In genomic region chr11:106314333-106314812, GRCm38 (mm10) we compare ENCODE assay signal across 10 mouse cellular contexts. TPM values are rescaled to one million over a fixed set of nuclear protein-coding genes. Genes with fewer than 3 reads are reported as not detected.
DNase-seq lines count a peak whose midpoint lies in the region; ATAC-seq and TF ChIP-seq lines count a peak whose summit lies in the region.
"Had no signal": no experiment of that assay in that cellular context is flagged by ENCODE, and none has a peak within 500 bp of the region (broad histone marks: within the 10 kb centered on the region; RNA-seq: fewer than 3 reads in every experiment).

TSS of gene Cd79b (minus strand) at chr11:106314762.

- intact Hi-C loops in gastrocnemius, adult 2 months (cut with DNase I), result no loop called here
- intact Hi-C loops in gastrocnemius, postnatal 14 days (cut with DNase I; ENCODE audit: low total_unique reads), result no loop called here

- WGBS in large intestine, adult 2 months, result 77% methylated on average over 9 of the region's 9 CpGs

- H3K4me3 ChIP-seq in gastrocnemius, adult 2 months, result 0 out of 2 replicates have a peak within 1 kb of the TSS, but pooled peaks have one; percentile 17

- DNase-seq in gastrocnemius, adult 2 months, result peak; percentile 70
- DNase-seq in gastrocnemius, postnatal 14 days, result no peak
- DNase-seq in A20 (ENCODE audit: low read depth, low spot score), result peak; percentile 91
- DNase-seq in large intestine, adult 2 months (ENCODE audit: low read depth, low spot score), result no peak
- no peak for DNase-seq in right cerebral cortex, postnatal 14 days
- no peak for DNase-seq in adrenal gland, adult (ENCODE audit: inconsistent age in 2 of 2, low spot score in 1 of 2)
- DNase-seq in cerebellum, postnatal 36 days, result no peak
- DNase-seq: cerebellum, postnatal 14 days; forebrain, postnatal 0 days had no signal

- peak within 1 kb of the TSS; percentile 48 for H3K27ac ChIP-seq in gastrocnemius, adult 2 months

- peak; percentile 29 for ATAC-seq in megakaryocyte, adult 5-6 weeks (ENCODE audit: poor library complexity, severe bottlenecking)
- ATAC-seq: forebrain, postnatal 0 days had no signal

- TF ChIP-seq CTCF in gastrocnemius, adult 2 months (IDR thresholded peaks at IDR 0.05), result no peak

RNA-seq across cellular contexts. Expression of gene Cd79b, which starts in this region (rescaled TPM):
- total RNA-seq in gastrocnemius, adult 2 months (2021), result under 1 TPM; 0.28 to 0.64 TPM
- total RNA-seq in gastrocnemius, postnatal 14 days (2021), result 1 to 10 TPM; 1.0 to 1.1 TPM
- polyA plus RNA-seq in large intestine, adult 2 months (2012; rRNA removed), result 39.6 and 60.0 TPM in 2 replicates
- 29.3 and 35.4 TPM in 2 replicates for total RNA-seq in megakaryocyte, adult 5-6 weeks (2015)
- 12.6 and 15.4 TPM in 2 replicates for total RNA-seq in megakaryocyte, adult 5-6 weeks (2017)

Comparison
In these comparisons a context has a peak if more than half of its experiments do, and no peak if none do; other contexts are left out.
1. RNA of gene Cd79b (total RNA-seq): 12.6 to 35.4 TPM in megakaryocyte, adult 5-6 weeks; 1.0 to 1.1 TPM in gastrocnemius, postnatal 14 days and 0.28 to 0.64 TPM in gastrocnemius, adult 2 months; every median in the first group is over 4 times any median in the second.
2. Peak in DNase-seq, H3K4me3 ChIP-seq and H3K27ac ChIP-seq in gastrocnemius, adult 2 months; RNA of the gene not detected or under 1 TPM.